26 mouse cellular contexts compared by ENCODE assay signal in genomic region chrX:12768571-12768970, GRCm38 (mm10). TPM values are rescaled to one million over a fixed set of nuclear protein-coding genes. Genes with fewer than 3 reads are reported as not detected.
DNase-seq lines count a peak whose midpoint lies in the region; ATAC-seq and TF ChIP-seq lines count a peak whose summit lies in the region.
"Had no signal": no experiment of that assay in that cellular context is flagged by ENCODE, and none has a peak within 500 bp of the region (broad histone marks: within the 10 kb centered on the region; RNA-seq: fewer than 3 reads in every experiment).

No protein-coding gene starts in this region.

- no peak overlapping the region for H3K4me3 ChIP-seq in stomach, postnatal 0 days (ENCODE audit: low read depth, low read length)
- H3K4me3 ChIP-seq: forebrain, embryonic 10.5 days; forebrain, embryonic 13.5 days; heart, adult 2 months; heart, embryonic 10.5 days; heart, embryonic 13.5 days had no signal

- WGBS in stomach, postnatal 0 days: 57% methylated on average over 3 of the region's 3 CpGs

- TF ChIP-seq CTCF in stomach, postnatal 0 days (IDR thresholded peaks at IDR 0.05; ENCODE audit: low read depth): no peak

- peak; percentile 35 for DNase-seq in ES-CJ7 (ENCODE audit: low read depth, low spot score)
- DNase-seq in NIH3T3 (ENCODE audit: low read depth): peak; percentile 3
- DNase-seq in brain, adult 2 months (ENCODE audit: low read depth, low spot score): peak; percentile 7
- DNase-seq in stomach, postnatal 0 days (ENCODE audit: low spot score): no peak
- DNase-seq in lung, postnatal 4 days: no peak
- no peak for DNase-seq in MN1 (ENCODE audit: low spot score)
- DNase-seq: adrenal gland, adult 2 months; adrenal gland, postnatal 14 days; cerebellum, adult 11-12 months; cerebellum, adult 8-10 months; cerebellum, postnatal 10 days; cerebellum, postnatal 36 days; gastrocnemius, postnatal 10 days; gastrocnemius, postnatal 36 days; heart, adult 2 months; heart, postnatal 14 days; heart, postnatal 4 days had no signal

- no peaks in the 10 kb centered on the region for H3K27me3 ChIP-seq in stomach, postnatal 0 days (ENCODE audit: control insufficient read depth, insufficient read depth, low read length)
- H3K27me3 ChIP-seq: forebrain, embryonic 13.5 days; heart, embryonic 13.5 days had no signal

- no peaks in the 10 kb centered on the region for H3K36me3 ChIP-seq in stomach, postnatal 0 days (ENCODE audit: control insufficient read depth, insufficient read depth, low read length)
- H3K36me3 ChIP-seq: forebrain, embryonic 10.5 days; heart, embryonic 10.5 days; heart, embryonic 13.5 days had no signal

- H3K9ac ChIP-seq in stomach, postnatal 0 days (ENCODE audit: low read length): no peak overlapping the region
- H3K9ac ChIP-seq: forebrain, embryonic 13.5 days; heart, embryonic 13.5 days; hindbrain, embryonic 14.5 days had no signal

- no peak for TF ChIP-seq EP300 in stomach, postnatal 0 days (optimal IDR thresholded peaks at IDR 0.05)

- no peaks in the 10 kb centered on the region for H3K9me3 ChIP-seq in stomach, postnatal 0 days (ENCODE audit: control insufficient read depth, low read length)
- H3K9me3 ChIP-seq: forebrain, embryonic 10.5 days; forebrain, embryonic 13.5 days; heart, embryonic 10.5 days; heart, embryonic 13.5 days had no signal

- no peak overlapping the region for H3K27ac ChIP-seq in stomach, postnatal 0 days (replicated peaks)
- H3K27ac ChIP-seq: forebrain, embryonic 10.5 days; forebrain, embryonic 13.5 days; heart, adult 2 months; heart, embryonic 10.5 days; heart, embryonic 13.5 days; hindbrain, embryonic 14.5 days; hindbrain, postnatal 0 days had no signal

- H3K4me1 ChIP-seq in stomach, postnatal 0 days (replicated peaks; ENCODE audit: control insufficient read depth, insufficient read depth): no peaks in the 10 kb centered on the region
- H3K4me1 ChIP-seq: forebrain, embryonic 10.5 days; forebrain, embryonic 13.5 days; heart, embryonic 10.5 days had no signal

- no peak for ATAC-seq in stomach, postnatal 0 days (ENCODE audit: low FRiP score, low TSS enrichment)
- ATAC-seq: forebrain, embryonic 13.5 days; forebrain, embryonic 16.5 days; hindbrain, postnatal 0 days; inflammation-experienced regulatory T-cells, adult 6 months; intestine, embryonic 16.5 days had no signal

- H3K4me2 ChIP-seq in stomach, postnatal 0 days (replicated peaks; ENCODE audit: low read depth): no peak overlapping the region
- H3K4me2 ChIP-seq: forebrain, embryonic 13.5 days; heart, embryonic 13.5 days; hindbrain, embryonic 14.5 days had no signal

RNA-seq across cellular contexts. Expression of gene Med14, which starts 6.7 kb away (rescaled TPM):
- polyA plus RNA-seq in stomach, postnatal 0 days (2015; fragmentation: Nextera tagmentation; extraction: Ambion mirVana): 6.8 and 7.4 TPM in 2 replicates

Comparison
In these comparisons a context has a peak if more than half of its experiments do, and no peak if none do; other contexts are left out.
1. DNase-seq: peak in ES-CJ7 (single experiment), NIH3T3 (single experiment) and brain, adult 2 months (single experiment); none in stomach, postnatal 0 days (single experiment), lung, postnatal 4 days (0 of 2) and MN1 (single experiment).